8 mouse cellular contexts compared by ENCODE assay signal in genomic region chr2:178454664-178455516, GRCm38 (mm10). TPM values are rescaled to one million over a fixed set of nuclear protein-coding genes. Genes with fewer than 3 reads are reported as not detected.
A peak's percentile ranks its signal among the peaks of the same experiment; 100 is the strongest.
DNase-seq lines count a peak whose midpoint lies in the region; ATAC-seq lines count a peak whose summit lies in the region.

No protein-coding gene starts in this region.

- DNase-seq in adrenal gland, postnatal 10 days: peak; percentile 16
- no peak for DNase-seq in adrenal gland, postnatal 4 days (ENCODE audit: low spot score in 2 of 2)
- peak; percentile 3 to 7 for DNase-seq in urinary bladder, postnatal 36 days (ENCODE audit: low spot score in 2 of 2)
- DNase-seq in urinary bladder, postnatal 25 days (ENCODE audit: low spot score): no peak
- peak; percentile 59 to 66 for DNase-seq in kidney, postnatal 4 days
- DNase-seq in neural tube, embryonic 10.5 days (ENCODE audit: extremely low spot score, low spot score): peak; percentile 50
- DNase-seq in ovary, postnatal 36 days (ENCODE audit: low spot score): no peak

- no peak for ATAC-seq in megakaryocyte progenitor cell, adult 5-6 weeks (replicated peaks; ENCODE audit: poor library complexity)

RNA-seq across cellular contexts. Expression of gene Cdh26, which starts 24.6 kb away (rescaled TPM):
- total RNA-seq in adrenal gland, postnatal 10 days (2021): under 1 TPM in 1 of 2 experiments, not detected in 1; 0.12 TPM
- under 1 TPM in 1 of 2 experiments, not detected in 1; 0.20 TPM for total RNA-seq in adrenal gland, postnatal 4 days (2021)
- total RNA-seq in megakaryocyte progenitor cell, adult 5-6 weeks (2015): not detected in 2 replicates
- total RNA-seq in megakaryocyte progenitor cell, adult 5-6 weeks (2017): not detected in 2 replicates

RNA-seq across cellular contexts. Expression of gene Fam217b, which starts 40.6 kb away (rescaled TPM):
- total RNA-seq in adrenal gland, postnatal 10 days (2021): 1 to 10 TPM; 7.8 to 8.8 TPM
- 1 to 10 TPM; 5.7 TPM for total RNA-seq in adrenal gland, postnatal 4 days (2021)
- total RNA-seq in megakaryocyte progenitor cell, adult 5-6 weeks (2015): 8.6 and 9.3 TPM in 2 replicates
- 3.8 and 4.4 TPM in 2 replicates for total RNA-seq in megakaryocyte progenitor cell, adult 5-6 weeks (2017)

RNA-seq across cellular contexts. Expression of gene Ppp1r3d, which starts 40.6 kb away (rescaled TPM):
- 10 to 100 TPM; 12.9 to 14.3 TPM for total RNA-seq in adrenal gland, postnatal 10 days (2021)
- total RNA-seq in adrenal gland, postnatal 4 days (2021): 1 to 10 TPM; 6.2 to 6.9 TPM
- total RNA-seq in megakaryocyte progenitor cell, adult 5-6 weeks (2015): 2.8 and 3.0 TPM in 2 replicates
- total RNA-seq in megakaryocyte progenitor cell, adult 5-6 weeks (2017): 1.9 and 2.2 TPM in 2 replicates

RNA-seq across cellular contexts. Expression of gene Sycp2, which starts 47.4 kb away (rescaled TPM):
- under 1 TPM; 0.39 TPM for total RNA-seq in adrenal gland, postnatal 10 days (2021)
- under 1 TPM; 0.06 to 0.34 TPM for total RNA-seq in adrenal gland, postnatal 4 days (2021)
- total RNA-seq in megakaryocyte progenitor cell, adult 5-6 weeks (2015): 0.05 TPM in 2 replicates
- total RNA-seq in megakaryocyte progenitor cell, adult 5-6 weeks (2017): 0.10 and 0.17 TPM in 2 replicates

Comparison
In these comparisons a context has a peak if more than half of its experiments do, and no peak if none do; other contexts are left out.
1. DNase-seq: peak in adrenal gland, postnatal 10 days (single experiment), urinary bladder, postnatal 36 days (2 of 2), kidney, postnatal 4 days (2 of 2) and neural tube, embryonic 10.5 days (single experiment); none in adrenal gland, postnatal 4 days (0 of 2), urinary bladder, postnatal 25 days (single experiment) and ovary, postnatal 36 days (single experiment).